Mouse (Mus musculus): ENCODE measurements around the gene Nipal3. TPM values are rescaled to one million over a fixed set of nuclear protein-coding genes. Genes with fewer than 3 reads are reported as not detected.

Nipal3 gene
- polyA plus RNA-seq, 1 experiment from 2014 or later, result 5.2 TPM

GRCm38 (mm10) chr4:135523939-135524338 is 29.1 kb upstream of the Nipal3 start:
- H3K36me3 ChIP-seq, result no peaks in the 10 kb centered on the region
- WGBS, result 18% methylated on average over 6 of the region's 7 CpGs
- no peaks in the 10 kb centered on the region; the same call in 1 of the 2 replicates for H3K4me1 ChIP-seq (replicated peaks)
- peaks cover 12% of the 10 kb centered on the region; the same call in 1 of the 2 replicates for H3K27me3 ChIP-seq
- H3K9ac ChIP-seq, result no peak overlapping the region
- H3K4me3 ChIP-seq, result no peak overlapping the region
- no peak overlapping the region for H3K4me2 ChIP-seq
- no peaks in the 10 kb centered on the region for H3K9me3 ChIP-seq (replicated peaks)
- H3K27ac ChIP-seq, result no peak overlapping the region
- no peak for ATAC-seq (replicated peaks; ENCODE audit: insufficient number of reproducible peaks, insufficient read depth, low FRiP score, low read depth)

- H3K27ac ChIP-seq, result no peak overlapping the region
- H3K4me1 ChIP-seq (replicated peaks), result peaks cover 4% of the 10 kb centered on the region; the same call in 1 of the 2 replicates
- H3K4me2 ChIP-seq, result no peak overlapping the region
- H3K27me3 ChIP-seq, result 0 out of 2 replicates have a peak, but pooled peaks cover 7% of the 10 kb centered on the region
- H3K4me3 ChIP-seq, result no peak overlapping the region
- no peak for ATAC-seq (replicated peaks; ENCODE audit: insufficient number of reproducible peaks, insufficient read depth, low FRiP score, low read depth)
- WGBS, result 70% methylated on average over 9 of the region's 9 CpGs
- no peaks in the 10 kb centered on the region for H3K36me3 ChIP-seq
- H3K9me3 ChIP-seq (replicated peaks), result no peaks in the 10 kb centered on the region
- H3K9ac ChIP-seq, result no peak overlapping the region
These were observed 25.6 kb upstream of the Nipal3 start for GRCm38 (mm10) chr4:135520421-135520820.

- Histone ChIP-seq H3K27ac (no peak overlapping the region), H3K36me3 (no peaks in the 10 kb centered on the region), H3K9me3 (replicated peaks) (no peaks in the 10 kb centered on the region), H3K27me3 (0 out of 2 replicates have a peak, but pooled peaks cover 3% of the 10 kb centered on the region), H3K9ac (no peak overlapping the region), H3K4me2 (no peak overlapping the region), H3K4me3 (no peak overlapping the region), H3K4me1 (replicated peaks) (peaks cover 4% of the 10 kb centered on the region; the same call in 1 of the 2 replicates)
- 80% methylated on average over 12 of the region's 12 CpGs for WGBS
- no peak for ATAC-seq (replicated peaks; ENCODE audit: insufficient number of reproducible peaks, insufficient read depth, low FRiP score, low read depth)
These were observed 23.3 kb upstream of the Nipal3 start for GRCm38 (mm10) chr4:135518135-135518534.

GRCm38 (mm10) chr4:135516351-135517316 is 21.8 kb upstream of the Nipal3 start:
- 51% methylated on average over 15 of the region's 15 CpGs for WGBS
- peaks cover 4% of the 10 kb centered on the region; the same call in 1 of the 2 replicates for H3K4me1 ChIP-seq (replicated peaks)
- no peak overlapping the region for H3K4me3 ChIP-seq
- no peak for ATAC-seq (replicated peaks; ENCODE audit: insufficient number of reproducible peaks, insufficient read depth, low FRiP score, low read depth)
- no peak overlapping the region for H3K27ac ChIP-seq
- H3K9ac ChIP-seq, result no peak overlapping the region
- no peak overlapping the region for H3K4me2 ChIP-seq
- no peaks in the 10 kb centered on the region for H3K9me3 ChIP-seq (replicated peaks)
- H3K27me3 ChIP-seq, result peaks cover 3% of the 10 kb centered on the region; the same call in 1 of the 2 replicates
- H3K36me3 ChIP-seq, result no peaks in the 10 kb centered on the region

GRCm38 (mm10) chr4:135514925-135515324 is 20.1 kb upstream of the Nipal3 start:
- no peak overlapping the region for H3K9ac ChIP-seq
- no peaks in the 10 kb centered on the region for H3K36me3 ChIP-seq
- peaks cover 4% of the 10 kb centered on the region; the same call in 1 of the 2 replicates for H3K4me1 ChIP-seq (replicated peaks)
- H3K4me3 ChIP-seq, result no peak overlapping the region
- ATAC-seq (replicated peaks; ENCODE audit: insufficient number of reproducible peaks, insufficient read depth, low FRiP score, low read depth), result no peak
- WGBS, result 75% methylated on average over 14 of the region's 14 CpGs
- H3K27ac ChIP-seq, result no peak overlapping the region
- H3K27me3 ChIP-seq, result peaks cover 3% of the 10 kb centered on the region
- H3K9me3 ChIP-seq (replicated peaks), result no peaks in the 10 kb centered on the region
- H3K4me2 ChIP-seq, result no peak overlapping the region

GRCm38 (mm10) chr4:135513865-135514264 is 19.0 kb upstream of the Nipal3 start:
- no peak for ATAC-seq (replicated peaks; ENCODE audit: insufficient number of reproducible peaks, insufficient read depth, low FRiP score, low read depth)
- Histone ChIP-seq H3K4me3 (no peak overlapping the region), H3K4me1 (replicated peaks) (peaks cover 4% of the 10 kb centered on the region; the same call in 1 of the 2 replicates), H3K27ac (no peak overlapping the region), H3K4me2 (no peak overlapping the region), H3K36me3 (no peaks in the 10 kb centered on the region), H3K9me3 (replicated peaks) (no peaks in the 10 kb centered on the region), H3K27me3 (peaks cover 9% of the 10 kb centered on the region), H3K9ac (no peak overlapping the region)
- 73% methylated on average over 7 of the region's 7 CpGs for WGBS

- Histone ChIP-seq H3K9me3 (replicated peaks) (no peaks in the 10 kb centered on the region), H3K4me2 (no peak overlapping the region), H3K36me3 (no peaks in the 10 kb centered on the region), H3K27ac (no peak overlapping the region), H3K9ac (no peak overlapping the region), H3K27me3 (peaks cover 9% of the 10 kb centered on the region), H3K4me3 (no peak overlapping the region), H3K4me1 (replicated peaks) (peaks cover 8% of the 10 kb centered on the region)
- WGBS, result 64% methylated on average over 12 of the region's 12 CpGs
- no peak for ATAC-seq (replicated peaks; ENCODE audit: insufficient number of reproducible peaks, insufficient read depth, low FRiP score, low read depth)
These were observed 14.7 kb upstream of the Nipal3 start for GRCm38 (mm10) chr4:135509515-135509914.

GRCm38 (mm10) chr4:135508419-135509039 is 13.7 kb upstream of the Nipal3 start:
- Histone ChIP-seq H3K27me3 (peaks cover 9% of the 10 kb centered on the region), H3K9me3 (replicated peaks) (no peaks in the 10 kb centered on the region), H3K9ac (no peak overlapping the region), H3K4me2 (peak overlapping the region; percentile 47), H3K27ac (no peak overlapping the region), H3K36me3 (no peaks in the 10 kb centered on the region), H3K4me1 (replicated peaks) (peaks cover 8% of the 10 kb centered on the region), H3K4me3 (no peak overlapping the region)
- WGBS, result 18% methylated on average over 13 of the region's 13 CpGs
- 0 out of 2 replicates have a peak, but pooled peaks have one; percentile 28 for ATAC-seq (replicated peaks; ENCODE audit: insufficient number of reproducible peaks, insufficient read depth, low FRiP score, low read depth)

- Histone ChIP-seq H3K4me2 (peak overlapping the region; percentile 54), H3K4me1 (replicated peaks) (peaks cover 8% of the 10 kb centered on the region), H3K27ac (no peak overlapping the region), H3K4me3 (peak overlapping the region; percentile 31), H3K9me3 (replicated peaks) (no peaks in the 10 kb centered on the region), H3K27me3 (peaks cover 8% of the 10 kb centered on the region), H3K36me3 (no peaks in the 10 kb centered on the region), H3K9ac (peak overlapping the region; percentile 32; the same call in 1 of the 2 replicates)
- whole genome bisulfite sequencing, result 11% methylated on average over 22 of the region's 22 CpGs
- no peak; the same call in 1 of the 2 replicates for ATAC-seq (replicated peaks; ENCODE audit: insufficient number of reproducible peaks, insufficient read depth, low FRiP score, low read depth)
These were observed 12.9 kb upstream of the Nipal3 start for GRCm38 (mm10) chr4:135507547-135508350.

GRCm38 (mm10) chr4:135505794-135506193 is 11.0 kb upstream of the Nipal3 start:
- WGBS, result 70% methylated on average over 11 of the region's 11 CpGs
- H3K4me2 ChIP-seq, result no peak overlapping the region
- H3K4me1 ChIP-seq (replicated peaks), result peaks cover 8% of the 10 kb centered on the region
- H3K9ac ChIP-seq, result no peak overlapping the region
- no peak overlapping the region for H3K27ac ChIP-seq
- H3K9me3 ChIP-seq (replicated peaks), result no peaks in the 10 kb centered on the region
- H3K36me3 ChIP-seq, result no peaks in the 10 kb centered on the region
- no peak overlapping the region for H3K4me3 ChIP-seq
- peaks cover 6% of the 10 kb centered on the region; the same call in 1 of the 2 replicates for H3K27me3 ChIP-seq
- no peak for ATAC-seq (replicated peaks; ENCODE audit: insufficient number of reproducible peaks, insufficient read depth, low FRiP score, low read depth)
